Mouse (Mus musculus) stomach, postnatal 0 days (tissue): ENCODE measurements around the gene Ccdc158. TPM values are rescaled to one million over a fixed set of nuclear protein-coding genes. Genes with fewer than 3 reads are reported as not detected.

Experiments used
- ATAC-seq: fragments of 200-750 bp; cut with Nextera tagmentation; 2 replicates; pipeline ENCODE4 v1.8.0; 2017; ENCODE audit not compliant: low FRiP score, low TSS enrichment
- DNase-seq: peaks from one replicate; pipeline ENCODE4 v3.0.0-alpha.2; 2016; ENCODE audit warnings: low spot score
- H3K27ac ChIP-seq: fragments of 300-500 bp; sonication (generic); replicated peaks from 2 replicates; pipeline ENCODE4 v1.5.1; 2014; ENCODE audit warnings: mild to moderate bottlenecking, control low read depth
- H3K27me3 ChIP-seq: fragments of 300-500 bp; sonication (generic); 2 replicates; pipeline ENCODE4 v1.6.1; 2014; ENCODE audit warnings: low read length; ENCODE audit not compliant: control insufficient read depth, insufficient read depth
- H3K36me3 ChIP-seq: fragments of 300-500 bp; sonication (generic); 2 replicates; pipeline ENCODE4 v1.6.1; 2014; ENCODE audit warnings: low read length, mixed read lengths; ENCODE audit not compliant: control insufficient read depth, insufficient read depth
- H3K4me1 ChIP-seq: fragments of 300-500 bp; sonication (generic); replicated peaks from 2 replicates; pipeline ENCODE4 v1.6.1; 2014; ENCODE audit warnings: antibody characterized with exemption; ENCODE audit not compliant: control insufficient read depth, insufficient read depth
- H3K4me2 ChIP-seq: fragments of 300-500 bp; sonication (generic); replicated peaks from 2 replicates; pipeline ENCODE4 v1.6.1; 2014; ENCODE audit warnings: low read depth, mild to moderate bottlenecking, control low read depth, moderate library complexity
- H3K4me3 ChIP-seq: fragments of 300-500 bp; sonication (generic); 2 replicates; pipeline ENCODE4 v1.5.1; 2014; ENCODE audit warnings: low read depth, low read length, control low read depth
- H3K9ac ChIP-seq: fragments of 300-500 bp; sonication (generic); 2 replicates; pipeline ENCODE4 v1.6.1; 2014; ENCODE audit warnings: mild to moderate bottlenecking, low read length, control low read depth, mixed read lengths
- H3K9me3 ChIP-seq: fragments of 300-500 bp; sonication (generic); 2 replicates; pipeline ENCODE4 v1.6.1; 2016; ENCODE audit warnings: low read length; ENCODE audit not compliant: control insufficient read depth
- CTCF ChIP-seq: IDR thresholded peaks from 2 replicates; pipeline ENCODE4 v1.5.1; 2016; ENCODE audit warnings: antibody characterized with exemption, low read depth, mild to moderate bottlenecking, moderate library complexity
- EP300 ChIP-seq: optimal IDR thresholded peaks from 2 replicates; pipeline ENCODE3; 2016; ENCODE audit warnings: antibody characterized with exemption
- WGBS: fragments of 180-500 bp; shearing (Covaris S2); extraction: QIAGEN DNeasy Blood & Tissue Kit; methylation state at CpG from one replicate; pipeline ENCODE4 v1.1.7; 2014; 5-methylcytosine and 5-hydroxymethylcytosine counted together
- polyA plus RNA-seq: library from polyadenylated mRNA; unstranded; fragments of >200 nt; fragmentation: Nextera tagmentation; extraction: Ambion mirVana; gene quantifications from 2 replicates; pipeline ENCODE4 v1.2.1, GENCODE M21; 2015

Ccdc158 gene
- polyA plus RNA-seq, 1 experiment from 2014 or later: 0.24 TPM

- H3K9me3 ChIP-seq: no peaks in the 10 kb centered on the region
- TF ChIP-seq EP300 (no peak), CTCF (no peak)
- H3K4me3 ChIP-seq: peak within 1 kb of the TSS; percentile 48
- H3K36me3 ChIP-seq: no peaks in the 10 kb centered on the region
- H3K27me3 ChIP-seq: no peaks in the 10 kb centered on the region
- 0 out of 2 replicates have a peak, but pooled peaks cover 2% of the 10 kb centered on the region for H3K4me1 ChIP-seq
- peak within 1 kb of the TSS; percentile 86 for H3K4me2 ChIP-seq
- peak within 1 kb of the TSS; percentile 60 for H3K9ac ChIP-seq
- ATAC-seq (no peak), DNase-seq (peak; percentile 18)
- H3K27ac ChIP-seq: no peak within 1 kb of the TSS
- WGBS: 2% methylated on average over 26 of the region's 26 CpGs
Observed at GRCm38 (mm10) chr5:92683351-92683807, 8.3 kb upstream of the Ccdc158 start, which contains the start of gene Shroom3. TSS of gene Shroom3 (plus strand) at chr5:92683435.

GRCm38 (mm10) chr5:92682621-92683348 is 7.7 kb upstream of the Ccdc158 start:
- H3K27me3 ChIP-seq: no peaks in the 10 kb centered on the region
- H3K4me1 ChIP-seq: 0 out of 2 replicates have a peak, but pooled peaks cover 2% of the 10 kb centered on the region
- no peak overlapping the region for H3K27ac ChIP-seq
- H3K9ac ChIP-seq: peak overlapping the region; percentile 60
- H3K4me2 ChIP-seq: peak overlapping the region; percentile 86
- DNase-seq (peak; percentile 16), ATAC-seq (no peak)
- TF ChIP-seq CTCF: no peak
- no peaks in the 10 kb centered on the region for H3K36me3 ChIP-seq
- no peaks in the 10 kb centered on the region for H3K9me3 ChIP-seq
- 4% methylated on average over 39 of the region's 39 CpGs for WGBS
- peak overlapping the region; percentile 48 for H3K4me3 ChIP-seq

- DNase-seq (no peak), ATAC-seq (no peak)
- Histone ChIP-seq H3K4me3 (no peak overlapping the region), H3K9me3 (no peaks in the 10 kb centered on the region), H3K36me3 (no peaks in the 10 kb centered on the region), H3K27ac (no peak overlapping the region), H3K4me1 (0 out of 2 replicates have a peak, but pooled peaks cover 2% of the 10 kb centered on the region), H3K27me3 (no peaks in the 10 kb centered on the region), H3K4me2 (no peak overlapping the region), H3K9ac (no peak overlapping the region)
- WGBS: 95% methylated on average over 10 of the region's 10 CpGs
- no peak for TF ChIP-seq EP300
Observed at GRCm38 (mm10) chr5:92681861-92682260, 6.8 kb upstream of the Ccdc158 start.

GRCm38 (mm10) chr5:92679441-92679840 is 4.4 kb upstream of the Ccdc158 start:
- 27% methylated on average over 4 of the region's 4 CpGs for WGBS

GRCm38 (mm10) chr5:92675574-92675920 is 476 bp upstream of the Ccdc158 start:
- peak overlapping the region; percentile 36; the same call in 1 of the 2 replicates for H3K9ac ChIP-seq
- H3K27me3 ChIP-seq: no peaks in the 10 kb centered on the region
- no peak for TF ChIP-seq CTCF
- TF ChIP-seq EP300: no peak
- no peaks in the 10 kb centered on the region; the same call in 1 of the 2 replicates for H3K4me1 ChIP-seq
- under 1% methylated on average over 9 of the region's 9 CpGs for WGBS
- no peaks in the 10 kb centered on the region for H3K36me3 ChIP-seq
- no peaks in the 10 kb centered on the region for H3K9me3 ChIP-seq
- peak overlapping the region; percentile 55 for H3K4me2 ChIP-seq
- DNase-seq: no peak
- no peak; the same call in 1 of the 2 replicates for ATAC-seq
- peak overlapping the region; percentile 33 for H3K4me3 ChIP-seq
- H3K27ac ChIP-seq: no peak overlapping the region

More at GRCm38 (mm10) chr5:92679441-92679840, 4.4 kb upstream of the Ccdc158 start:
- H3K4me1 ChIP-seq: peaks cover 2% of the 10 kb centered on the region; the same call in 1 of the 2 replicates
- H3K9ac ChIP-seq: no peak overlapping the region
- H3K27ac ChIP-seq: no peak overlapping the region
- H3K9me3 ChIP-seq: no peaks in the 10 kb centered on the region
- no peak for ATAC-seq
- H3K36me3 ChIP-seq: no peaks in the 10 kb centered on the region
- H3K4me3 ChIP-seq: no peak overlapping the region
- no peaks in the 10 kb centered on the region for H3K27me3 ChIP-seq
- H3K4me2 ChIP-seq: no peak overlapping the region
- TF ChIP-seq EP300 (no peak), CTCF (peak; percentile 84)
- DNase-seq: no peak

GRCm38 (mm10) chr5:92666860-92667259 is 8.2 kb downstream of the Ccdc158 start:
- 83% methylated on average over 5 of the region's 5 CpGs for WGBS
- Histone ChIP-seq H3K4me2 (no peak overlapping the region), H3K27ac (no peak overlapping the region), H3K36me3 (no peaks in the 10 kb centered on the region), H3K9me3 (no peaks in the 10 kb centered on the region), H3K4me3 (no peak overlapping the region), H3K4me1 (no peaks in the 10 kb centered on the region), H3K27me3 (no peaks in the 10 kb centered on the region), H3K9ac (no peak overlapping the region)
- TF ChIP-seq EP300: no peak
- TF ChIP-seq CTCF: no peak
- no peak for ATAC-seq
- no peak for DNase-seq
